Comparison of ENCODE assay signal across 8 mouse cellular contexts in genomic region chr16:33820269-33821178, GRCm38 (mm10). TPM values are rescaled to one million over a fixed set of nuclear protein-coding genes. Genes with fewer than 3 reads are reported as not detected.
DNase-seq lines count a peak whose midpoint lies in the region; ATAC-seq lines count a peak whose summit lies in the region.

No protein-coding gene starts in this region.

- no peak overlapping the region for H3K4me2 ChIP-seq in liver, embryonic 12.5 days
- H3K4me2 ChIP-seq in intestine, embryonic 15.5 days (replicated peaks): no peak overlapping the region
- H3K4me2 ChIP-seq in stomach, embryonic 16.5 days (ENCODE audit: low read depth, low read length): no peak overlapping the region

- no peak for ATAC-seq in liver, embryonic 12.5 days
- peak; percentile 76 for ATAC-seq in intestine, embryonic 15.5 days
- ATAC-seq in monocyte, adult 5-6 weeks (replicated peaks; ENCODE audit: insufficient number of reproducible peaks, low FRiP score, low TSS enrichment, poor library complexity, severe bottlenecking): peak; percentile 88
- peak; percentile 44; the same call in 1 of the 2 replicates for ATAC-seq in stomach, embryonic 16.5 days (ENCODE audit: insufficient read depth, low FRiP score)

- no peaks in the 10 kb centered on the region for H3K4me1 ChIP-seq in liver, embryonic 12.5 days
- no peaks in the 10 kb centered on the region for H3K4me1 ChIP-seq in intestine, embryonic 15.5 days (replicated peaks)
- H3K4me1 ChIP-seq in limb, embryonic 10.5 days: peaks cover 7% of the 10 kb centered on the region
- H3K4me1 ChIP-seq in stomach, embryonic 16.5 days (ENCODE audit: control insufficient read depth, insufficient read depth, low read length): no peaks in the 10 kb centered on the region

- 0 out of 2 replicates have a peak, but pooled peaks cover 4% of the 10 kb centered on the region for H3K27me3 ChIP-seq in liver, embryonic 12.5 days (replicated peaks)
- H3K27me3 ChIP-seq in intestine, embryonic 15.5 days (replicated peaks): no peaks in the 10 kb centered on the region
- H3K27me3 ChIP-seq in limb, embryonic 10.5 days (ENCODE audit: low read depth, poor library complexity, severe bottlenecking): peaks cover 17% of the 10 kb centered on the region; the same call in 1 of the 2 replicates
- H3K27me3 ChIP-seq in stomach, embryonic 16.5 days (ENCODE audit: control insufficient read depth, insufficient read depth, low read length): no peaks in the 10 kb centered on the region

- no peak overlapping the region for H3K9ac ChIP-seq in liver, embryonic 12.5 days
- H3K9ac ChIP-seq in intestine, embryonic 15.5 days: no peak overlapping the region
- H3K9ac ChIP-seq in stomach, embryonic 16.5 days (ENCODE audit: low read length): no peak overlapping the region

- WGBS in liver, embryonic 12.5 days (ENCODE audit: insufficient replicate concordance): 20% methylated on average over 17 of the region's 17 CpGs
- WGBS in intestine, embryonic 15.5 days: 18% methylated on average over 17 of the region's 17 CpGs
- WGBS in limb, embryonic 10.5 days: 21% methylated on average over 17 of the region's 17 CpGs
- 21% methylated on average over 17 of the region's 17 CpGs for WGBS in stomach, embryonic 16.5 days

- peaks cover 5% of the 10 kb centered on the region; the same call in 1 of the 2 replicates for H3K36me3 ChIP-seq in liver, embryonic 12.5 days
- 0 out of 2 replicates have a peak, but pooled peaks cover 3% of the 10 kb centered on the region for H3K36me3 ChIP-seq in intestine, embryonic 15.5 days
- no peaks in the 10 kb centered on the region for H3K36me3 ChIP-seq in limb, embryonic 10.5 days
- no peaks in the 10 kb centered on the region for H3K36me3 ChIP-seq in stomach, embryonic 16.5 days (ENCODE audit: control insufficient read depth, insufficient read depth, low read length)

- no peak overlapping the region for H3K27ac ChIP-seq in liver, embryonic 12.5 days
- no peak overlapping the region for H3K27ac ChIP-seq in intestine, embryonic 15.5 days
- H3K27ac ChIP-seq in limb, embryonic 10.5 days: no peak overlapping the region
- no peak overlapping the region for H3K27ac ChIP-seq in stomach, embryonic 16.5 days (ENCODE audit: low read length)

- DNase-seq in liver: peak; percentile 74
- peak; percentile 96 to 97 for DNase-seq in cerebellum, postnatal 14 days
- DNase-seq in gastrocnemius, adult 18-20 months (ENCODE audit: low spot score): peak; percentile 93
- peak; percentile 90 for DNase-seq in limb, embryonic 10.5 days (ENCODE audit: low spot score)

- no peaks in the 10 kb centered on the region for H3K9me3 ChIP-seq in liver, embryonic 12.5 days (replicated peaks)
- no peaks in the 10 kb centered on the region for H3K9me3 ChIP-seq in intestine, embryonic 15.5 days
- H3K9me3 ChIP-seq in limb, embryonic 10.5 days (replicated peaks): no peaks in the 10 kb centered on the region
- H3K9me3 ChIP-seq in stomach, embryonic 16.5 days (replicated peaks; ENCODE audit: control insufficient read depth, low read length): no peaks in the 10 kb centered on the region

- no peak overlapping the region for H3K4me3 ChIP-seq in liver, embryonic 12.5 days
- H3K4me3 ChIP-seq in intestine, embryonic 15.5 days (replicated peaks): no peak overlapping the region
- H3K4me3 ChIP-seq in limb, embryonic 10.5 days: no peak overlapping the region
- H3K4me3 ChIP-seq in stomach, embryonic 16.5 days (replicated peaks; ENCODE audit: low read length): no peak overlapping the region

RNA-seq across cellular contexts. Expression of gene Itgb5, which starts 8.9 kb away (rescaled TPM):
- 20.0 and 22.2 TPM in 2 replicates for polyA plus RNA-seq in liver, embryonic 12.5 days (2016; fragmentation: Nextera tagmentation; extraction: Ambion mirVana)
- total RNA-seq in gastrocnemius, adult 18-20 months (2021): 100 to 1,000 TPM in 1 of 2 experiments, 10 to 100 TPM in 1; 94.8 to 115 TPM
- polyA plus RNA-seq in intestine, embryonic 15.5 days (2015; fragmentation: Nextera tagmentation; extraction: Ambion mirVana): 35.8 and 36.1 TPM in 2 replicates
- polyA plus RNA-seq in limb, embryonic 10.5 days (2016; fragmentation: Nextera tagmentation; extraction: Ambion mirVana): 64.3 and 67.1 TPM in 2 replicates
- total RNA-seq in monocyte, adult 5-6 weeks (2017): 77.9 to 109 TPM (median 85.1 TPM) in 3 replicates
- polyA plus RNA-seq in stomach, embryonic 16.5 days (2015; fragmentation: Nextera tagmentation; extraction: Ambion mirVana): 15.0 and 15.2 TPM in 2 replicates

RNA-seq across cellular contexts. Expression of gene Muc13, which starts 26.7 kb away (rescaled TPM):
- polyA plus RNA-seq in liver, embryonic 12.5 days (2016; fragmentation: Nextera tagmentation; extraction: Ambion mirVana): 5.2 and 5.5 TPM in 2 replicates
- total RNA-seq in gastrocnemius, adult 18-20 months (2021): not detected
- 209 and 261 TPM in 2 replicates for polyA plus RNA-seq in intestine, embryonic 15.5 days (2015; fragmentation: Nextera tagmentation; extraction: Ambion mirVana)
- 0.16 and 0.21 TPM in 2 replicates for polyA plus RNA-seq in limb, embryonic 10.5 days (2016; fragmentation: Nextera tagmentation; extraction: Ambion mirVana)
- total RNA-seq in monocyte, adult 5-6 weeks (2017): 0.11 to 1.6 TPM (median 1.4 TPM) in 3 replicates
- 31.5 and 37.0 TPM in 2 replicates for polyA plus RNA-seq in stomach, embryonic 16.5 days (2015; fragmentation: Nextera tagmentation; extraction: Ambion mirVana)
